Mouse (Mus musculus): ENCODE measurements around the gene Atp2a2.

GRCm38 (mm10) chr5:122445051-122445610, 56.9 kb downstream of the Atp2a2 start:
- TF ChIP-seq CTCF (IDR thresholded peaks at IDR 0.05; ENCODE audit: borderline replicate concordance, extremely low read depth, insufficient read depth, insufficient read length) (no peak), POLR2A (IDR thresholded peaks at IDR 0.05; ENCODE audit: borderline replicate concordance, extremely low read depth, insufficient read depth, insufficient read length, poor library complexity, severe bottlenecking) (no peak)
